Mouse (Mus musculus): ENCODE data around the gene Nras. TPM values are rescaled to one million over a fixed set of nuclear protein-coding genes. Genes with fewer than 3 reads are reported as not detected.

Nras gene
- total and polyA plus RNA-seq, 3 experiments: 11.5 to 48.3 (median 46.7) TPM

- H3K27ac ChIP-seq: no peak overlapping the region
- TF ChIP-seq CTCF (IDR thresholded peaks at IDR 0.05) (peak; percentile 61), POLR2A (IDR thresholded peaks at IDR 0.05; ENCODE audit: insufficient read depth, low read depth, low read length) (no peak)
- intact Hi-C loops (cut with DNase I): loop anchor here (10.0 kb wide), 1 partner anchor 259 kb away; no protein-coding TSS in a partner anchor
- no peak overlapping the region for H3K9ac ChIP-seq (ENCODE audit: low read depth, low read length)
- 75% methylated on average over 1 of the region's 1 CpGs for WGBS
- peaks cover 5% of the 10 kb centered on the region for H3K4me1 ChIP-seq (ENCODE audit: control insufficient read depth, insufficient read depth, low read length)
- H3K79me2 ChIP-seq (replicated peaks; ENCODE audit: control insufficient read depth, insufficient read depth, low read length): peaks cover 14% of the 10 kb centered on the region
- DNase-seq: no peak
- H3K27me3 ChIP-seq (ENCODE audit: control insufficient read depth, insufficient read depth, low read length): no peaks in the 10 kb centered on the region
- no peak overlapping the region for H3K4me3 ChIP-seq
- peaks cover 46% of the 10 kb centered on the region for H3K36me3 ChIP-seq (ENCODE audit: control insufficient read depth, insufficient read depth, low read length)
These were observed 31.9 kb upstream of the Nras start for GRCm38 (mm10) chr3:103026174-103026573.

- DNase-seq: no peak
- H3K27ac ChIP-seq: no peak overlapping the region
- TF ChIP-seq EP300 (IDR thresholded peaks at IDR 0.05; ENCODE audit: insufficient read depth, low read depth, low read length) (no peak), POLR2A (IDR thresholded peaks at IDR 0.05; ENCODE audit: insufficient read depth, low read depth, low read length) (no peak), CTCF (IDR thresholded peaks at IDR 0.05) (no peak)
- H3K27me3 ChIP-seq (ENCODE audit: control insufficient read depth, insufficient read depth, low read length): no peaks in the 10 kb centered on the region
- H3K4me3 ChIP-seq: no peak overlapping the region
- WGBS: 91% methylated on average over 6 of the region's 6 CpGs
- H3K9ac ChIP-seq (ENCODE audit: low read depth, low read length): no peak overlapping the region
- peaks cover 18% of the 10 kb centered on the region for H3K36me3 ChIP-seq (ENCODE audit: control insufficient read depth, insufficient read depth, low read length)
- intact Hi-C loops (cut with DNase I): no loop called here
- H3K79me2 ChIP-seq (replicated peaks; ENCODE audit: control insufficient read depth, insufficient read depth, low read length): peaks cover 1% of the 10 kb centered on the region; the same call in 1 of the 2 replicates
- no peaks in the 10 kb centered on the region; the same call in 1 of the 2 replicates for H3K4me1 ChIP-seq (ENCODE audit: control insufficient read depth, insufficient read depth, low read length)
These were observed 17.8 kb upstream of the Nras start for GRCm38 (mm10) chr3:103040285-103040684.

GRCm38 (mm10) chr3:103040861-103041379 is 17.2 kb upstream of the Nras start:
- Histone ChIP-seq H3K27ac (no peak overlapping the region), H3K27me3 (ENCODE audit: control insufficient read depth, insufficient read depth, low read length) (no peaks in the 10 kb centered on the region), H3K36me3 (ENCODE audit: control insufficient read depth, insufficient read depth, low read length) (peaks cover 19% of the 10 kb centered on the region), H3K4me3 (no peak overlapping the region), H3K4me1 (ENCODE audit: control insufficient read depth, insufficient read depth, low read length) (no peaks in the 10 kb centered on the region; the same call in 1 of the 2 replicates), H3K9ac (ENCODE audit: low read depth, low read length) (no peak overlapping the region), H3K79me2 (replicated peaks; ENCODE audit: control insufficient read depth, insufficient read depth, low read length) (peaks cover 1% of the 10 kb centered on the region; the same call in 1 of the 2 replicates)
- no peak for DNase-seq
- 54% methylated on average over 1 of the region's 1 CpGs for WGBS
- intact Hi-C loops (cut with DNase I): no loop called here
- no peak for TF ChIP-seq POLR2A (IDR thresholded peaks at IDR 0.05; ENCODE audit: insufficient read depth, low read depth, low read length)
- TF ChIP-seq EP300 (IDR thresholded peaks at IDR 0.05; ENCODE audit: insufficient read depth, low read depth, low read length): no peak
- TF ChIP-seq CTCF (IDR thresholded peaks at IDR 0.05): no peak

- Histone ChIP-seq H3K36me3 (ENCODE audit: control insufficient read depth, insufficient read depth, low read length) (peaks cover 13% of the 10 kb centered on the region), H3K27me3 (ENCODE audit: control insufficient read depth, insufficient read depth, low read length) (no peaks in the 10 kb centered on the region), H3K27ac (no peak overlapping the region), H3K79me2 (replicated peaks; ENCODE audit: control insufficient read depth, insufficient read depth, low read length) (no peaks in the 10 kb centered on the region), H3K4me3 (no peak overlapping the region), H3K9ac (ENCODE audit: low read depth, low read length) (no peak overlapping the region), H3K4me1 (ENCODE audit: control insufficient read depth, insufficient read depth, low read length) (peaks cover 2% of the 10 kb centered on the region)
- 81% methylated on average over 5 of the region's 5 CpGs for WGBS
- TF ChIP-seq CTCF (IDR thresholded peaks at IDR 0.05) (no peak), POLR2A (IDR thresholded peaks at IDR 0.05; ENCODE audit: insufficient read depth, low read depth, low read length) (no peak), EP300 (IDR thresholded peaks at IDR 0.05; ENCODE audit: insufficient read depth, low read depth, low read length) (no peak)
- intact Hi-C loops (cut with DNase I): no loop called here
- no peak for DNase-seq
These were observed 2.0 kb upstream of the Nras start for GRCm38 (mm10) chr3:103056016-103056595.

- Histone ChIP-seq H3K27ac (peak overlapping the region; percentile 95), H3K79me2 (replicated peaks; ENCODE audit: control insufficient read depth, insufficient read depth, low read length) (no peaks in the 10 kb centered on the region), H3K27me3 (ENCODE audit: control insufficient read depth, insufficient read depth, low read length) (no peaks in the 10 kb centered on the region), H3K9ac (ENCODE audit: low read depth, low read length) (peak overlapping the region; percentile 41), H3K36me3 (ENCODE audit: control insufficient read depth, insufficient read depth, low read length) (peaks cover 13% of the 10 kb centered on the region), H3K4me1 (ENCODE audit: control insufficient read depth, insufficient read depth, low read length) (peaks cover 2% of the 10 kb centered on the region), H3K4me3 (peak overlapping the region; percentile 90)
- DNase-seq: no peak
- TF ChIP-seq CTCF (IDR thresholded peaks at IDR 0.05) (no peak), EP300 (IDR thresholded peaks at IDR 0.05; ENCODE audit: insufficient read depth, low read depth, low read length) (no peak), POLR2A (IDR thresholded peaks at IDR 0.05; ENCODE audit: insufficient read depth, low read depth, low read length) (no peak)
- intact Hi-C loops (cut with DNase I): loop anchor here (1.0 to 2.0 kb wide), 4 partner anchors 37 to 113 kb away; partner anchors contain the start of genes Bcas2, Csde1 and Dennd2c
- 4% methylated on average over 10 of the region's 10 CpGs for WGBS
These were observed 333 bp upstream of the Nras start for GRCm38 (mm10) chr3:103057752-103058151.

GRCm38 (mm10) chr3:103066927-103067326 is 8.8 kb downstream of the Nras start:
- intact Hi-C loops (cut with DNase I): no loop called here
- H3K36me3 ChIP-seq (ENCODE audit: control insufficient read depth, insufficient read depth, low read length): peaks cover 14% of the 10 kb centered on the region
- TF ChIP-seq EP300 (IDR thresholded peaks at IDR 0.05; ENCODE audit: insufficient read depth, low read depth, low read length) (no peak), CTCF (IDR thresholded peaks at IDR 0.05) (no peak), POLR2A (IDR thresholded peaks at IDR 0.05; ENCODE audit: insufficient read depth, low read depth, low read length) (no peak)

More at GRCm38 (mm10) chr3:103066927-103067326, 8.8 kb downstream of the Nras start:
- no peak overlapping the region for H3K4me3 ChIP-seq
- no peak overlapping the region for H3K9ac ChIP-seq (ENCODE audit: low read depth, low read length)
- no peaks in the 10 kb centered on the region for H3K27me3 ChIP-seq (ENCODE audit: control insufficient read depth, insufficient read depth, low read length)
- H3K4me1 ChIP-seq (ENCODE audit: control insufficient read depth, insufficient read depth, low read length): no peaks in the 10 kb centered on the region
- no peaks in the 10 kb centered on the region for H3K79me2 ChIP-seq (replicated peaks; ENCODE audit: control insufficient read depth, insufficient read depth, low read length)
- no peak for DNase-seq
- H3K27ac ChIP-seq: no peak overlapping the region
- WGBS: 89% methylated on average over 8 of the region's 8 CpGs
